Mouse (Mus musculus) heart, postnatal 36 days (tissue): ENCODE measurements around the gene Dyrk1a. TPM values are rescaled to one million over a fixed set of nuclear protein-coding genes. Genes with fewer than 3 reads are reported as not detected.

Source experiments
- DNase-seq, 2 experiments: peaks; one replicate each; pipeline ENCODE4 v3.0.0; 2021 to 2022
- intact Hi-C: fragments of 180-260 bp; cut with DNase I; formaldehyde crosslinking; loops from one replicate; pipeline ENCODE4 v1.15.1; 2025
- total RNA-seq, 2 experiments: library from RNA; stranded (reverse); gene quantifications; 2 replicates each; pipeline ENCODE4 v1.2.3; 2021

The Dyrk1a gene
- total RNA-seq, 2 experiments from 2014 or later, result 64.4 to 71.8 TPM

DNA sequence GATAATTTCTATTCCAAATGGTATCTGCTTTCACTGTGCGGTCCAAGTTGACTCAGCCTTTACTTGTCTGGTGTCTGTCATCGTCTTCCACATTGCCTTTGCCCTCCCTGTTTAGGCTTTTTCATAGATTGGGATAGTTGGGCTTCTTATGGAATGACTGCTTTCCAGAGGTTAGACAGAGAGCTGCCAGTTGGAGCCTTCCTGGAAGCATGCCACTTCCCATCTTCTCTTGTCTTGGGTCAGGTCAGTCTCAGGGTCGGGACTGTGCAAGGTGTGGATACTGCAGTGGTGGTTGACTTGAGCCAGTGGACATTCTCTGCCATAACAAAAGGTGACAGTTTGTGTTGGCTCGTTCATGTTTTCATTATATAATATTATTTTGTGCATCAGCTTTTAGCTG, 17.7 kb downstream of the Dyrk1a start:
- DNase-seq, result no peak
- intact Hi-C loops, result no loop called here

DNA sequence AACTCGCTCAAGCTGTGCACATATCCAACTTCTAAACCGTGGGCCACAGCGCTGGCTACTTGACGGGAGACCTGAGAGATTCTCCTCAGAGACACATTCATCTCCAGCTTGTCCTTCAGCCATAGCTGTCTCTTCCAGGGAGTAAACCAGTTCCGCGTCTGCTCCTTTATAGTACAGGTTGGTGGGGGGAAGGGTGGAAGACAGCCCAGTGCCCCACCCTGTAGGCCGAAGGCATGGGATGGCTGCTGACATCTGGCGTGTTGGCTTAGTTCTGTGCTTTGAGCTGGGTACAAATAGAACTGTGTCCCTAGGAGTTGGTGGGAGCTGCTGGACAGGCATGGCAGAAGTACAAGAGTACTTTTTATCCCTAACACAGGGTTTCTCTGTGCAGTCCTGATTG, 18.4 kb downstream of the Dyrk1a start:
- DNase-seq, result no peak
- intact Hi-C loops, result no loop called here

DNA sequence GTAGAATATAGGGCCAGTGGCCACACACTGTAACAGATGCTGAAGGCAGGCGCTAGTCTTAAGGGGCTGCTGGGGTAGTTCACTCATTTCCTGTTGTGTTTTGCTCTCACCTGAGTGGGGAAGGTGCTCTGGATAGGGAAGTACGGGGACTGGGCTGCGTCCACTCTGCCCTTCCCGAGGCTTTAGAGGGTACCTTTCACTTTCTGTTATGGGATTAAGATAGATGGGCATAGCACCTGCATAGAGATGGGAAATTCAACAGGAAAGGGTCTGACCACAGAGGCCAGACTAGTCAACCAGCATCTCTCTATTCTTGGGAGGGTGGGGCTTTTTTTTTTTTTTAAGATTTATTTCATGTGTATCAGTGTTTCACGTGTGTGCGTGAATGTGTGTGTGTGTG, 19.2 kb downstream of the Dyrk1a start:
- DNase-seq, result no peak
- intact Hi-C loops, result no loop called here

DNA sequence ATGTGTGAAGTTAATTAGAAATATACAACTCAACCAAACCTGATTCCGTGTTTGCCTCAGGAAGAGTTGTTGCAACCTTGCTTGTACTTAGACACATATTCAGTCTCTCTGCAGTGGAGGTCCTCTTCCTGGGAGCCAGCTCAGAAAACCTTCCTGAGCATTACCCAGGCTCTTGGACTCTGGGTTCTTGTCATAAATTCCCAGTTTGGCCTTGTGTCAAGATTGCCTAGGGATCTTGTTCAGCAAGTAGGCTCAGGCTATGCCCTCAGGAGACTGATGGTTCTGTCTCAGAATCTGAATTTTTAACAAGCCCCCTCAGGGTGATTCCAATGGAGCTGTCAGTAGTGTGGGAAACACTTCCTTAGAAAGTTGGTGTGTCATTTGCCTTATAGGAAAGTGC, 19.8 kb downstream of the Dyrk1a start:
- intact Hi-C loops, result no loop called here
- DNase-seq, result no peak

DNA sequence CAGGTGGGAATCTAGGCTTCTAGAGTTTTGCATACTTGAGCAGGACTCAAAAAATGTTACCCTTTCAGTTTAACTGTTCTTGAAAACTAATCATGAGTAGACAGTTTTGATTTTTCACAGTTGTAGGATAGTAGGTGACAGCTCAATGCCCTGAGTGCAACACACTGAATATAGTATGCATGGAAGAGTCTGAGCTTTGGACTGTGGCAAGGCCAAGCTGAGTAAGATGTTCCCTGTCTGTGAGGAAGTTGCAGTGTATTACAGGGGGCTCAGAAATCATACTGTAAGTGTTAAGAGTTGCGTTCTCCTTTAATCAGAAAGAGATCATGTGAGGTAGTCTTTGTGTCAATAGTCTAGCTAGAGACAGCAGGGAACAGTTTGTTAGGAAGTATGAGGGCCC, 20.4 kb downstream of the Dyrk1a start:
- intact Hi-C loops, result no loop called here
- no peak for DNase-seq

- no peak for DNase-seq
- intact Hi-C loops, result no loop called here
Measured at GRCm38 (mm10) chr16:94590977-94591376, 21.2 kb downstream of the Dyrk1a start.

DNA sequence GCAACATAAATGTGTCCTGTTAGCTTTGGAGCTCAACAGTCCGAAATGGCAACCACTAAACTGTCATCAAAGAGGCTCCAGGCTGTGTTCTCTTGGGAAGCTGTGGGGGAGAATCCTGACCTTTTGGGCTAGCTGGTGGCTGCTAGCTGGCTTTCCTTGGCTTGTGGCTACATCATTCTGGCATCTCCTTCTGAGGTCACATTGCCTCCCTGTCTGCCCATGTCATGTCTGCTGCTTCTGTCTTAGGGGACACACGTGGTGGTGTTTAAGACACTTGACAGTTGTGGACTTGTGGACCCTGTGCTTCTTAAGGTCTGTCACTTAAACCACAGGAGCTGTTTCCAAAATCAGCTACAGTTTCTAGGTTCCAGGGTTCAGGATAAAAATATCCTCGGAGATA, 21.7 kb downstream of the Dyrk1a start:
- intact Hi-C loops, result no loop called here
- DNase-seq, result no peak

GRCm38 (mm10) chr16:94596633-94597032, 26.8 kb downstream of the Dyrk1a start:
- intact Hi-C loops, result no loop called here
- no peak for DNase-seq

DNA sequence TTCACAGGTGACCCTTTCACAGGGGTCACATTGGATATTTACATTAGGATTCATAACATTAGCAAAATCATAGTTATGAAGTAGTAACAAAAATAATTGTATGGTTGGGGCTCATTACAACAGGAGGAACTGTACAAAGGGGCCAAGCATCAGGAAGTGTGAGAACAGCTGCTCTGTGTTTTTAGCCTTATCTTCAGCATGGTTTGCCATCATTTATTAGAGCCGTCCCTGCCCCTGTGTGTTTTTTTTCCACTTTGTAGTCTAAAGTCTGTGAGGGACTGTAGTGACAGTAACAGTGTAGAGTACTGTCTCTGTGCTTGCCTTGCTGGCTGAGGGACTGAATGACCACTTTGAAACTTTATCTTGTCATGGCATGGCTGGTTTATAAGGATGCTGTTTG, 27.8 kb downstream of the Dyrk1a start:
- DNase-seq, result no peak
- intact Hi-C loops, result no loop called here

DNA sequence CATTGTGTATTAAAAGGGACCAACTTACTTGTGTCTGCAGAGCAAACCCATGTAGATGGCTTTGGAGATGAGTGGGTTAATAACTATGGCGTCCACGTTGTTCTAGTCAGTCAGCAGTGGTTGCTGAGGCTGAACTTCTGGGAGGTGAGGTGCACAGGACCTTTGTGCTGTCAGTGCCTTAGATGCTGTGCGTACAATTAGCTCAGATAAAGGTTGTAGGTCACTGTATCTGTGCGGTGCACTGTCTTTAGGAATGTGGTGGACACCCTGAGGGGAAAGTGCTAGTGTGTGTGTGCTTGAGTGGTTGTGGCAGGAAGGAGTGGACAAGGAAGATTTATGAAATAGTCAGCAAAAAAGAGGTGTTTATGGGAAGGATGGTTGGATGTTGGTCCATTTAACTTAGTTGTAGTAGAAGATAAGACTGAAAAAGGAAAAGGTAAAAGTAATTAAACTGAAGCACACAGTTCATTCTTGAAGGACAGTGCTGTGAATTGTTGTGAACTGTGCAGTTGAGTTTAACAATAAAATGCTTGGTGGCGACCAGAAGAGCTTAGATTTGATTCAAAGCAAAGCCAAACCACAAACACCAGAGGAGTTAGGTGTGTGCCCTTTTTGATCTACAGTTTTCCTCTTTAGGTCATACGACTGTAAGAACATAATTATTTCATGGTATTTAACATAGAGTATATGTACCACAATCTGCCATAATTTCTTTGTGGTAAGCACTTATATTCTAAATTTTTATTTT, 30.3 kb downstream of the Dyrk1a start:
- intact Hi-C loops, result no loop called here
- no peak for DNase-seq

DNA sequence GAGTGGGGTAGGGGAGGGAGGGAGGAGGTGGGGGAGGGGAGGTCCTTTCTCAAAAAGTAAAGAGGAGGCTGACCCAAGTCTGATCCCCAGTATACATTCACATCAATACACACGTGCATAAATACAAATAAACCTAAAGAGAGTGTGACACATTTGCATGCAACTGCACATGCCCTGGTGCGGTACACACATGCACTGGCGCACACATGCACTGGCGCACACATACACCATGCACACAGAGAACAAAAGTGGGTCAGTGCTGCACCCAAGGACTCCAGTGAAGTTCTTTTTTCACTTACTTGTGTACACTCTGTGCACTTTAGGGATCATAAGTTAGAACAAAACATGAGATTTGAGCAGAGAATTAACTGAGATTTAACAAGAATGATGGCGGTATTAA, 31.3 kb downstream of the Dyrk1a start:
- intact Hi-C loops, result no loop called here

DNA sequence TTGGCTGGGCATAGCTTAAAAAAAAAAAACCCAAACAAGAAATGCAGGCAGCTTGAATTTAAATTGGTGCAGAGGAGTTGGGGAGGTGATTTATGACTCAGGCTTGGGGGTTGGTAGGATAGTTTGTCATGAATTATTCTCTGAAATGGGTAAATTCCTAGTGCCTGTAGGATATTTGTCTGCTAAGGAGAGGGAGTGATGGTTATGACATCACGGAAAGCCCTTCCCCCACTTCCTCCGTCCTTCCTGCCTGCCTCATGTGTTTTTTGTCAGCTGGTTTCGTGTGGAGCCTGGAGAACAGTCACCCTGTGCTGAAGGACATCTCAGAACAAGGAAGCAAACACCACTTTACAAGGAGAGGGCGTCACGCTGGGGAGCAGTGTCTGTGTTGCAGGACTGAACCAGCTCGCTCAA, 31.7 kb downstream of the Dyrk1a start:
- intact Hi-C loops, result no loop called here

More for the DNA sequence above, 31.3 kb downstream of the Dyrk1a start:
- DNase-seq, result no peak

DNA sequence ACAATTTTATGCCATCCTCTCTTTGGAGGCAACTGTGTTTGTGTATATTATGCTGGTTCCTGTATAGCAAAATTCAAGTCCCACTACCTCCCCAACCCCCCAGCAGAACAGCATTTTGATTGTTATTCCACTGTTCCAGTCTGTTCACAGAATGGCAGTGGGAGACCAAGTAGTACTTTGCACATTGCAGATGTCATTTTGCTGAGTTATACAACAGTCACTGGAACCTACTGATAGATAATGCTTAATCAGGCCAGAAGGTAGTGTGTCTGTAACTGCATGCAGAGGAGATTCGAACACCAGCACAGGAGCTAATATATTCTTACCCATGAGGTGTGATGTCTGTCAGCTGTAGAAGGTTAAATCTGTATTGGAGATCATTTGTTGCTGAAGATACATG, 32.4 kb downstream of the Dyrk1a start:
- DNase-seq, result no peak
- intact Hi-C loops, result no loop called here

More for the DNA sequence above, 31.7 kb downstream of the Dyrk1a start:
- DNase-seq, result peak; percentile 60

DNA sequence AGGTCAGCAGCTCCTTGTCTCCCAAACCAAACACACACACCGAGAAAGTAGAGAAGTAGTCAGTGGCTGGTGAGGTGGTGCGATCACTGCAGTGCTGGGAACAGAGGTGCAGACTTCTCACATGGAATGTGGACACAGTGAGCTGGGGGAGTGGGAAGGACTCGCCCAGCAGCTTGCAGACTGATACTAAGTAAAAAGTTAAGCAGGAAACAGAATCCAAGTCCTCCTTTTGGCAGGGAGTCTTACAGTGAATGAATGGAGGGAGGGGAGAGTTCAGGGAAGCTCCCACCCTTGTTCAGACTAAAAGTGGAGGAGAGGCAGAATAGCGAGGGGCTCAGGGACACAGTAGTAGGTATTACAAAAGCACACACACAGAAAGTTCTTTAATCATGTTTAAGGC, 32.9 kb downstream of the Dyrk1a start:
- intact Hi-C loops, result no loop called here
- no peak for DNase-seq

DNA sequence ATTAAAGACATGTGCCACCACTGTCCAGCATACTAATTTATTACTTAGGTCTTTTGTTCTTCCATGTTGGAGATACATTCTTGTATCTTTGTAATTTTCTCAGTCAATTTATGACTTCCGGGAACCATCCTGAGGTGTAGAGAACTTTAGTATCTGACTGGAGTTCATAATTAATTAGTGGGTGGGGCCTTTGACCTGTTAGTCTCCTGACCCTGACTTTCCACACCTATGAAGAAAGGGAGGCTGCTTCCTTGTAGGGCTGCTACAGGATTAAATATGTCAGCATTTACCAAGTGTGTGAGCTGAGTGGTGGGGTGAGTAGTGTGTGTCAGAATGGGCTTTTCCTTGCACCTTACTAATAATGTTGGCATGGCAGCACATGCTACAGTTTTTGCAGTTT, 36.4 kb downstream of the Dyrk1a start:
- DNase-seq, result no peak
- intact Hi-C loops, result no loop called here

DNA sequence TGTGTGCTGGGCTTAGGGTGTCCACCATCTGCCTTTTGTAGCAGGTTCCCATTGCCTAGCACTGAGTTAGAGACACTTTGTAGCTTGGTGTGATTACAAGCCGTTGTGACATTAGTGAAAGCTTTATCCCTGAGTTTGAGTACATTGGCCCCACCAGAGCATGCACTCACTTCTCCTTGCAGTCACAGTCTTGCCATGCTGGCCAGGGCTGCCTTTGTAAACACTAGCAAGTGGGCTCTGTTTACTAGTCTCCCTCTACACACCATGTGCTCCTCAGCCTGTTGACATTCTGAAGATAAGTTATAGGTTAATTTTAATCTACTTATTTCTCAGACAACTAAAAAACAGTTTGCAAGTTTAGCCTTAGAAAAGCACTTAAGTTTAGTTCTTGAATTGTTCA, 37.7 kb downstream of the Dyrk1a start:
- no peak for DNase-seq

DNA sequence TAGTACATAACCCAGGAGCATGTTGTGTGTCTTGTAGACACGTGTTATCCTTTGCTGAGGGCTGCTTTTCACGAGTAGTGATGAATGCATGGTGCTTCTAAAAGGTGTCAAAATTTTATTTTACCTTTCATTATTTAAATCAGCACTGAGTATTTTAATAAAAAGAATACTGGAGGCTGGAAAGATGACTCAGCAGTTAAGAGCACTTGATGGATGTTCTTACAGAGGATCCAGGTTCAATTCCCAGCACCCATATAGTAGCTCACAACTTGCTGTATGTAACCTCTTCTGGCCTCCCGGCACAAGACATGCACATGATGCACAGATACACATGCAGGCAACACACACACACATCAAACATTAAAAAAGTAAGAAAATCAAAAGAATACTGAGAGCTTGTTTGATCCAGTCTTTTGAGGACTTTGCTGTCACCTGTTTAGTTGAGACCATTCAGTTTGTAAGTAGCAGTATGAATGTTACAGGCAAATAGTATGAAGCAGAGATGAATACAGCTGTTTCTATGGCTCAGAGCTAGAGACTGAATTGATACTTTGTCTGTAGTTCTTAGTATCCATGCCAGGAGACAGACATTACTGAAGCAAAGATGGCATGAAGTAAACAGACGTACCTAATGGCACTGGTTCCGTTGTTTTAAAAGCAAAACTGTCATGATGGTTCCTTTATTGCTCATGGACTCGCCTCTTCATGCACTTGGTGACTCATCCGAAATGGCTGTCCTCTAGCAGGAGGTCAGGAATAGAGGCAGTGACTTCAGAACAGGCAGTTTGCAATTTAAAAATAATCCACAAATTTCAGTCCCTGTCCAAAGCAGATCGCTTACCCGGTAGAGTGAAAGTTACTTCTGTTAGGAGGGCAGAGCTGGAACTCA, 39.1 kb downstream of the Dyrk1a start:
- intact Hi-C loops, result no loop called here
- no peak for DNase-seq

More for the DNA sequence above, 37.7 kb downstream of the Dyrk1a start:
- intact Hi-C loops, result no loop called here

DNA sequence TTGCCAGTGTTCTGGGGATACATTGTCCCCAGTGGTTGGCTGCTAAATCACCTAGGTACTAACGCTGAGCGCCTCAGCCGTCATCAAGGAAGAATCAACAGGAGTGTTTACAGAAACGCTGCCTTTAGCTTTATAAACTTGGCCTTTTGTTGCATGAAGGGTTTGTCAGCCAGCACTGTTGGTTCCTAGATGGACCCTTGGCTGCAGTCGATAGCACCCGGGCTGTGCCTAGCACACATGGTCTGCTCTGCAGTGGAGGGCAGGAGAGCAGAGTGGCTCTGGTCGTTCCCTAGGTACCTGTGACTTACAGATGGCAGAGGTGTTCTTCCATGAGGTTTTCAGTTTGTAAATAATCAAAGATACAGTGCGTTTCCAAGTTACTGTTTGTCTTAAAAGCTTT, 42.8 kb downstream of the Dyrk1a start:
- intact Hi-C loops, result no loop called here
- DNase-seq, result no peak

DNA sequence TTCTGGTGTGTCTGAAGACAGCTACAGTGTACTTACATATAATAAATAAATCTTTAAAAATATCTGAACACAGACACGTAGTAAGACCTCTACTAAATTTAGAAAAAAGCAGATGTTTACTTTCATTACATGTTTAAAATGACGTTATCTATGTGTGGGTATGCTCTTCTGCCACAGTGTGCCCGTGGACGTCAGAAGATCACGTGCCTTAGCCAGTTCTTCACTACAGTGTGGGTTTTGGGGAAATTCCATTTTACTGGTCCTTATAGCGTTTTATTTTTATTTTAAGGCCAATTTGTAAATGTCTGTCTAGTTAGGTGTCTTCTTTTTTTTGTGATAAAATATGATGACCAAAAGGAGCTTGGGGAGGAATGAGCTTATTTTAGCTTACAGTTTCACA, 47.4 kb downstream of the Dyrk1a start:
- DNase-seq, result no peak
- intact Hi-C loops, result no loop called here

DNA sequence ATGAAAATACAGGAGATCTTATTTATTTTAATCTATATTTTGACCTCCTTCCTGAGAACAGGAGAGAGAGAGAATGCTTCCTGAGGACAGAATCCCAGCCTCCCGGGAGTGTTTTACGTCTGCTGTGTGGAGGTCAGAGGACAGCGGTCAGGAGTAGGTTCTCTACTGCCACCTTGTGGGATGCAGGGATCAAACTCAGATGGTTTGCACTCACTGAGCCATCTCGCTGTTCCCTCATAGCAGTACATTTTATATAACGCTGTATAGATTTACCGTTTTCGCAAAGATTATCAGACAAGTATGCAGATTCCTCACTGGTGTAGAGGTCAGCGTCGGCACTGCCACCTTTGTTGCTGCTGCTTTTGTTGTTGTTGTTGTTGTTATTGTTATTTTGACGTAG, 48.7 kb downstream of the Dyrk1a start:
- peak; percentile 66 to 70 for DNase-seq
- intact Hi-C loops, result loop anchor here (2.0 kb wide), 3 partner anchors 48 to 146 kb away; partner anchors contain the start of genes Dyrk1a and Vps26c

- no peak for DNase-seq
- intact Hi-C loops, result loop anchor here (2.0 kb wide), 3 partner anchors 48 to 146 kb away; partner anchors contain the start of genes Dyrk1a and Vps26c
Measured at GRCm38 (mm10) chr16:94619301-94619700, 49.5 kb downstream of the Dyrk1a start.

DNA sequence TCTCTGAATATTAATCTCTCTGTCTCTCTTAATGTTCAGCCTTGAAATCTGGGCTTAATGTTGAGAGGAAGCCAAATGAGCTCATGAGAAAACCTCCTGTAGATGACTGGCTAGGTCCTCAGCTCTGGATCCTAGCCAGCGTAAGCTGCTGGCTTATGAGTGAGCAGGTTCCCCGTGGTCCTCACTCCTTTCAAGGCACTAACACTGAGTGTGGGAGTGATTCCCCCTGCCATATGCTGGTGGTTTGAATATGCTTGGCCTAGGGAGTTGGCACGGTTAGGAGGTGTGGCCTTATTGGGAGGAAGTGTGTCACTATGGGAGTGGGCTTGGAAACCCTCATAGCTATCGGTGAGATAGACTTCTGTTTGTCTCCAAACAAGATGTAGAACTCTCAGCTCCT, 55.1 kb downstream of the Dyrk1a start:
- intact Hi-C loops, result loop anchor here (5.0 kb wide), 1 partner anchor 163 kb away; no protein-coding TSS in a partner anchor
- DNase-seq, result no peak
